Mouse (Mus musculus) 3134 (cell line): ENCODE measurements around the gene Wdr46.
"Not testable (repeated sequence)": the region's sequence is repeated elsewhere in the genome, so short reads cannot be mapped to it uniquely, and the experiment has no call there.

Experiments used
- DNase-seq: peaks from one replicate; pipeline ENCODE4 v3.0.0-alpha.2; 2011; ENCODE audit warnings: low spot score; ENCODE audit not compliant: insufficient read length; ENCODE audit errors: extremely low read depth

Gene Wdr46

DNA sequence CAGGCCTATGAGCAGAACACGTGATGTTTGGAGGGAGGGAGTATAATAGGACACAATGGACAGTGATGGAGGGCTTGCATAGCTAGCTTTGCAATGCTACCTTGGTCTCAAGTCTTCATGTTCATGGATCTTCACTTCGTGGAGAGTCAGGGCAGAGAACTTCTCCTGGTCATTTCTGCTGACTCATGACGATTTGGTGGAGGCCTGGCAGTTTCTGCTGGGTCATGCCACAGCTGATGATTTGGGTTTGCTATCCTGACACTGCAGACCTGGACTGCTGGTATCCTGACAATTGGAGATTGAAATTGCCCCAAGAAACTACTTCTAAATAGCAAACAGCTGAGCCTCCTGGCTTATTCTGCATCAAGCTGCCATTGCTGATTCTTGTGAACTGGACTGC is 33.1 kb downstream of the Wdr46 start:
- DNase-seq: no peak

GRCm38 (mm10) chr17:33977861-33978557 is 37.5 kb downstream of the Wdr46 start:
- DNase-seq: no peak

- no peak for DNase-seq
Observed at GRCm38 (mm10) chr17:33978631-33979031, 38.2 kb downstream of the Wdr46 start.

GRCm38 (mm10) chr17:33979512-33980050 is 39.1 kb downstream of the Wdr46 start:
- no peak for DNase-seq

DNA sequence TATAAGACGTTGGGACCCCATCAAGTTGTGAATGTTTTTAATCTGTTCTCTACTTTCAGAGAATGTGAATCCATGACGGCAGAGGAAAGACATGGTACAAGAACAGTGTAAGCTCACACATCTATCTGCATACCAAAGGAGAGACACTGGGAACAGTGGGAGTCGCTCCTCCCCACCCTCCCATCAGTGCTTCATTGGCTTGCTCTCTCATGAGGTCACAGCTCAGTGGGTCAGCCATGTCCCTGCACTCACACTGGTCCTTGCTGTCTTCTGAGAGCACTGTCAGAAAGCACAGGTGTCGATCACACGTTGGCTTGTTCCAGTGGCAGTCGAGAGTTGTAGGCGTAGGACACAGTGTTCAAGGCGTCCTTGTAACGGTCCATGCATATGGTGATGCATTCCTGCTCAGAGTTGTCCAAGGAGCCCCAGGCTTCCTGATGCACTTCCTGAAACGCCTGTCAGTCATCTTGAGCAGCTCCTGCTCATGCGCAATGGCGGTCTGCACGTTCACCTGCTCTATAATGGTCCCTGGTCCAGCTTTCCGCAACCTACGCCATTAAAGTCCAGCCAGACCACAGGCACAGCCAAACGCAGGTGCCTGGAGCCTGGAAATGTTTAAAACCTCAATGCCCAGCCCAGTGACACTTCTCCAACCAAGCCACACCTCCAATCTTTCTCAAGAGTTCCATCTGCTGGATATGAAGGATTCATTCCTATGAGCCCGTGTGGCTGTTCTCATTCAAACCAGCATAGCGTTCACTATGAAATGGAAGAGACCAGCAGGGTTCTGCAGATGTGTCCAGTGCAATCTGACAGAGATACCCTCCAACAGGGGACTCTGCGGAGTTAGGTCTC is 39.9 kb downstream of the Wdr46 start:
- DNase-seq: no peak

- DNase-seq: not testable (repeated sequence)
Observed at GRCm38 (mm10) chr17:33981192-33981909, 40.9 kb downstream of the Wdr46 start.

- not testable (repeated sequence) for DNase-seq
Observed at GRCm38 (mm10) chr17:33982136-33982535, 41.7 kb downstream of the Wdr46 start.

DNA sequence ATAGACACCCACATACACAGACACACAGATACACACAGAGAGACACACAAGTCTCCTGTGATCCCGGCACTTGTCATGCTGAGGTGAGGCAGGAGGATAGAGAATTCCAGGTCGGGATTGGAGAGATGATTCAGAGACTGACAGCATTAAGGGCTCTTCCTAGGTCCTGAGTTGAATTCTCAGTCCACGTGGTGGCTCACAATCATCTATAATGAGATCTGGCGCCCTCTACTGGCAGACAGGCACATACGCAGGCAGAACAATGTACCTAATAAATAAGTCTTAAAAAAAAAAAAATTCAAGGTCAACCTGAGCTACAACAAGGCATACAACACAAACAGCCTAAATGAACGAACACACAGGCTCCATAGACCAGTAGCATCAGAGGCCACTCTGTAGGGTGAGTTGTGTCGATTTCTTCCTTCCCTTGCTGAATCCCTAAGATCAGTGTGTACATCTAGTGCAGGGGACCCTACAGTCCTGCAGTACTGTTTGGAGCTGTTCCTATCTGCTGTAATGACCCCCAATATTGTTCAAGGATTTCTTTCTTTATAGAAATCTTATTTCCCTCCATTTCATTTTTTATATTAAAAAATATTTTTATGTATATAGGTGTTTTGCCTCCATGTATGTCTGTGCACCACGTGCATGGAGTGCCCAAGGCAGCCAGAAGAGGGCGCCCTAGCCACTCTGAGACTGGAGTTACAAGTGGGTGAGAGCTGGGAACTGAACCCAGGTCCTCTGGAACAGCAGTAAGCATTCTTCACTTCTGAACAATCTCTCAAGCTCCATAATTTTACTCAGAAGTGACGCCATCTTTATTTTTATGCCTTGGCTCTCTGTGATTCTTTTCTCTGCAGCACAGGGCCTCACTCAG is 51.6 kb downstream of the Wdr46 start:
- DNase-seq: peak; percentile 32

GRCm38 (mm10) chr17:33994959-33995358 is 54.5 kb downstream of the Wdr46 start:
- DNase-seq: no peak

- DNase-seq: no peak
Observed at GRCm38 (mm10) chr17:33995651-33996050, 55.2 kb downstream of the Wdr46 start.

DNA sequence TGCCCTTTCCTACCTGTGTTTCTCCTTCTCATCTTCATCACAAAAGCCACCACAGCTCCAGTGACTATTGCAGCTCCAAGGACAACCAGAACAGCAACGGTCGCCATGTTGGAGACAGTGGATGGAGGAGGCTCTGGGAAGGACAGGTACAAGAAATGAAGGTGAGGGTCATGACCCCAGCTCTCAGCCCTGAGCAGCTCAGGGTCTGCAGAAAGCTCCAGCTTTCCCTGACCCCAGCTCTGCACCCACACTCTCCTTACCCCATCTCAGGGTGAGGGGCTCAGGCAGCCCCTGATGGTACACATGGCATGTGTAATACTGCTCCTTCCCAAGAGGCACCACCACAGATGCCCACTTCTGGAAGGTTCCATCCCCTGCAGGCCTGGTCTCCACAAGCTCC is 56.6 kb downstream of the Wdr46 start:
- DNase-seq: not testable (repeated sequence)

- not testable (repeated sequence) for DNase-seq
Observed at GRCm38 (mm10) chr17:33998697-33999096, 58.2 kb downstream of the Wdr46 start.
